Mouse (Mus musculus) adrenal gland, adult (tissue): Measurements from ENCODE around the gene Ptov1.

ENCODE experiments used
- DNase-seq, 2 experiments: peaks; one replicate each; pipeline ENCODE4 v3.0.0; 2022 to 2023; ENCODE audit warnings: low spot score in 1 of 2; ENCODE audit not compliant: inconsistent age in 2 of 2

Ptov1 gene

GRCm38 (mm10) chr7:44841825-44842463, 27.6 kb downstream of the Ptov1 start:
- DNase-seq: no peak

DNA sequence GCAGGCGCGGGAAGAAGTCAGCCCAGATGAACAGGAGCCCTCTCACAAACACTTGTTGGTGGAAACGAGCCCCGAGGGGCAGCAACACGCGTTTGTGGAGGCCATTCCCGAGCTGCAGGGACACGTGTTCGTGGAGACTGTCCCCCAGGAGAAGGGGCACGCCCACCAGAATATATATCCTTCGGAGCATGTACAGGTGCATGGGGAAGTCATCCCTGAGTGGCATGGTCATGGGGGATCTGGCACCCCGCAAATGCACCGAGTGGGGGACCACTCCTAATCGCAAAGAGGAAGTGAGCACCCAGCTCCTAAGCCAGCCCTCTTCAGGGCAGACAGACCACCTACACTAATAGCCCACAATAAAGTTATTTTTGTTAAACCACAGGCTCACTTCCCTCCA, 29.2 kb downstream of the Ptov1 start:
- no peak for DNase-seq

- DNase-seq: peak; percentile 60 to 79
These were observed 29.9 kb downstream of the Ptov1 start for GRCm38 (mm10) chr7:44839491-44840191.

- DNase-seq: no peak
These were observed 30.5 kb downstream of the Ptov1 start for GRCm38 (mm10) chr7:44839171-44839490.

DNA sequence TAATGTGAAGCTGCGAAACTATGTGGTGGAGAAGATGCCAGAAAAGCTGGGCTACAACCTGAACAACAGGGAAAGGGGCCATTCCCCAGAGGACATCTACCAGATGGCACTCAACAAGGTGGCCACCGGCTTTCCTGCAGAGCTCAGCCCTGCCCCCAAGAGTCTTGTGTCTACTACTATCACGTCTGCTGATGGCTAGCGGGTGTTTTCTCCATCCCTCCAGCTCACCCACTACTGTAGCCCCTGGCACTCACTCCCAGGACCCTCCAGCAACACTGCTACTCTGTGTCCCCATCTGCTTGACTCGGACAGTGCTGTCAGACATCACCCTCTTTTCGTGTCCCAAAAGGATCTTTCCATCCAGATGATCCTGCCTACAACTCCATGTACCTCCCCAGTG, 31.5 kb downstream of the Ptov1 start:
- DNase-seq: no peak

GRCm38 (mm10) chr7:44836423-44837053, 33.0 kb downstream of the Ptov1 start:
- no peak for DNase-seq

GRCm38 (mm10) chr7:44836016-44836404, 33.6 kb downstream of the Ptov1 start:
- DNase-seq: no peak

DNA sequence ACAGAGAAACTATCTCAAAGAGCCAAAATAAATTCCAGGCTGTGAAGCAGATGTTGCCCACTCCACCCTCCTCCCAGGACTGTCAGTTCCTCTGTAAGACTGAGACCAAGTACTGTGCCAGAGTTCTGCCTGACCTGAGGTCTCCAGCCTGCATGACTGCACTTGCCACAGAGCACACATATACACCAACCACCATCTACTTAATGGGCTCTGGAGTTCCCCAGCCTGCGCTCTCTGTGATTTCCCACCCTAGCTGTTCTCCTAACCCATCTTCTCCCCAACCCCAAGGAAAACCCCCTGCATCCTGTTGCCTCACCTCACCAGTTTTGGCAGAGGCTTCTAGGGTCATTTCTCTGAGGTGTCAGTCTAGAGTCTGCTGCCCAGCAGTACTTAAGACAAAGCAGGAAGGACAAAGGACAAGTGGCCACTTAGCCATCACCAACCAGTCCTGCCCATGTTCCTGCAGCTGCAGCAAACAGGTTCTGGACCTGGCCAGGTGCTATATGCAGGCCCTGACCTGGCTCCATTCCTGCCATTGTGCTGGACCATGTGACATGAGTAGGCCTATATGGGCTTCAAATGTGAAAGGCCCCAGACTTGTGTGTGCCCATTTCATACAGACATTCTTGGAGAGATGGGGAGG, 34.1 kb downstream of the Ptov1 start:
- no peak for DNase-seq

- no peak for DNase-seq
These were observed 36.8 kb downstream of the Ptov1 start for GRCm38 (mm10) chr7:44832763-44833162.

GRCm38 (mm10) chr7:44828706-44829105, 40.9 kb downstream of the Ptov1 start:
- no peak for DNase-seq

DNA sequence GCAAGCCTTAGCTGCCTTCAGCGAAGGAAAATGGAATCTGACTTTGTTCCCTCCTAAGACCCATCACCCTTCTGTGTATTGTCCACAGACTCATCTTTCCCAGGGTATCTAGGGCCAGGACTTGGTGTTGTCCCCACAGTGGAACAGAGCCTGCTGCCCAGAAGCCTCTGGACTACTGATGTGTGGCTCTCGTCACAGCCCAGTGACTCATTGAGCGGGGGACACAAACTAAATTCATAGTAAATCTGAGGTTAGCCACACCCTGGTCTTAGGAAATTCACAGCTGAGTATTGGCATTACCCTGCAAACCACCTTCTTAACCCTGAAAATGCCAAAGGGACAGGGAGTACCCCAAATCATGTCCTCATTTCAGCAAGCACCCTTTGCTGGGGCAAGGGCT, 42.8 kb downstream of the Ptov1 start:
- DNase-seq: no peak

DNA sequence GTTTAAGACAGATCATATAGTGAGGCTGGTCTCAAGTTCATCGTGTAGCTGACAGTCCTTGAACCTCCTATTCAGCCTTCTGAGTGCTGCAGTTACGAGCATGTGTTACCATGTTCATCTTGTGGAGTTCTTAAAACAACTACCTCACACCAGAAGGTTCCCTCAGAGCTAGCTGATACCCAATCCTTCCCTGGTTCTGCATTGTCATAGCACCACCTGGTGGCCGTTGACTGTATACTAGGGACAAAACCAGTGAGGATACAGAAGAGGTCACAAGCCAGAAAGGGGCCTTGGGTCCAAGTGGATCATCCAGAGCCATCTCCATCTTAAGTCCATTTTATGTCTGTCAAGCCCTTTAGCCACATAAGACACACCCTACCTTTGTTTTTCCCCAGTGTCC, 44.7 kb downstream of the Ptov1 start:
- DNase-seq: peak; percentile 78 to 93

GRCm38 (mm10) chr7:44823409-44823808, 46.2 kb downstream of the Ptov1 start:
- DNase-seq: no peak

GRCm38 (mm10) chr7:44821666-44822448, 47.7 kb downstream of the Ptov1 start:
- no peak for DNase-seq

GRCm38 (mm10) chr7:44820525-44820924, 49.1 kb downstream of the Ptov1 start:
- no peak for DNase-seq

DNA sequence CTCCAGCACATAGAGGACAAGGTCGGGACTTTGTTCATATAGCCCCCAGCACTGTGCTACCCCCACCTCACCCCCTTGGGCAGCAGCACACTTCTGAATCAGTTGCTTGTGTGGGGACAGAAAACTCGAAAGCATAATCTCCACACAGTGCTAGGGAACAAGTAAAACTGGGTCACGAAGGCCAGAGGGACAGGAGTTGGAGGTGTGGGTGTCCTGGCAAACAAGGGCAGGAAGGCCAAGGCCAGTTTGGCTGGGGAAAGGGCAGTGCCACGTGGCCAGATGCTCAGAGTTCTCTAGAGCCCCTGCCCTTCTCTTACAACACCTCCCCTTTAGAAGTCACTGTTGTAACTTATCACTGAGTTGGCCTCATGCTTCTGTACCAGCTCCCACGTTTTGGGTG, 49.7 kb downstream of the Ptov1 start:
- DNase-seq: peak in 1 of 2 experiments; percentile 79

DNA sequence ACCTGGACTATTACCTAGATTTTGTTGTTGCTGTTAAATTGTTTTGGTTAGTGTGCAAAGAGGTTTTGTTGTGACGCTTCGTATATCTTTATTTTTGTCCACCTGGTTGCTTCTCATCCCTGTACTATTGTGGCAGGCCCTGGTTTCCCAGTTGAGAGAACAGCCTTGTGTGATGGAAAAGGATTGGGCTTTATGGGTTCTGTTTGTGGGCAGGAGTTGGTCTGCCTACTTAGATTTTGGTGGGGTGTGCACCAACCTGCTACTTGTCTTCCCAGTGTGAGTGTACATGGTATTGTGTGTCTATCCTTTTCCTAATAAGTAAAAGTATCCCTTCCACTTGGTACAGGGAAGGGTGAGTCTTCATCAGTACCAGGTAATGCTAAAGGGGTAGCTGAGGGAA, 50.2 kb downstream of the Ptov1 start:
- no peak for DNase-seq

GRCm38 (mm10) chr7:44818751-44819235, 50.8 kb downstream of the Ptov1 start:
- DNase-seq: peak in 1 of 2 experiments; percentile 84

- DNase-seq: no peak
These were observed 51.4 kb downstream of the Ptov1 start for GRCm38 (mm10) chr7:44818164-44818563.

- DNase-seq: peak in 1 of 2 experiments; percentile 64
These were observed 52.1 kb downstream of the Ptov1 start for GRCm38 (mm10) chr7:44817441-44817840.

DNA sequence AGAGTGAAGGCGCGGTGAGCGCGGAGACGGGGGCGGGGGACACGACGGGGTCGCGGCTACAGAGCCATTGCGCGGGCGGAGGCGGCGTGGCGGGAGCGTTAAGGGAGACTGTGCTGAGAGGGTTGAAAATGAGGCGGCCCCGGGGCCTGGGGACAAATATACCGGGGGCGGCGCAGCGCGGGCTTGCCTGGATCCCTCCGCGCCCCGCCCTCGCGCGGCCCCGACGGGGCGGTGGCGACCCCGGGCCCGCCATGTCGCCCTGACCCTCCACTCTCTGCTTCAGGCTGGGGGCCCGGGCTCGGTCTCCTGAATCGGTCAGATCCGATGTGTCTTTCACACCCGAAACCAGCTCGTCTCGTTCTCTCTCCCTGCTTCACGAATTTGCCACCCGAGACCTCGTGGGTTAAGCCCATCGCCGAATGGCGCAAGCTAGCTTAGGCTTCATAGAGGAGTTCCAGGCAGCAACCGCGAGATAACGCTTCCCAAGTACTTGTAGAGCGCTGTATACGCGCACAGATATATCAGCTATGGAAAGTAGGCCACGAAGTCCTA, 53.0 kb downstream of the Ptov1 start, which contains the start of gene Atf5:
Atf5 (minus strand) TSS at position 189 of the 552 bp plus-strand sequence.
- peak in 1 of 2 experiments; percentile 91 for DNase-seq
